Mouse (Mus musculus) gastrocnemius, postnatal 25 days (tissue): Measurements from ENCODE around the gene Gm21409. TPM values are rescaled to one million over a fixed set of nuclear protein-coding genes. Genes with fewer than 3 reads are reported as not detected.
"Not testable (repeated sequence)": the region's sequence is repeated elsewhere in the genome, so short reads cannot be mapped to it uniquely, and the experiment has no call there.

Experiments
- DNase-seq: peaks from one replicate; pipeline ENCODE4 v3.0.0; 2022
- long read RNA-seq, 2 experiments: library from polyadenylated mRNA; stranded (forward); transcript quantifications; one replicate each; pipeline ENCODE4 v2.0.0; 2021
- total RNA-seq, 2 experiments: library from RNA; stranded (reverse); gene quantifications; 1 replicate in 1 of 2; 2 replicates in 1 of 2; pipeline ENCODE4 v1.2.3; 2021

Gene Gm21409
- total RNA-seq: not detected
- long read RNA-seq, experiment 1: 0 reads
- long read RNA-seq, experiment 2: 0 reads

DNA sequence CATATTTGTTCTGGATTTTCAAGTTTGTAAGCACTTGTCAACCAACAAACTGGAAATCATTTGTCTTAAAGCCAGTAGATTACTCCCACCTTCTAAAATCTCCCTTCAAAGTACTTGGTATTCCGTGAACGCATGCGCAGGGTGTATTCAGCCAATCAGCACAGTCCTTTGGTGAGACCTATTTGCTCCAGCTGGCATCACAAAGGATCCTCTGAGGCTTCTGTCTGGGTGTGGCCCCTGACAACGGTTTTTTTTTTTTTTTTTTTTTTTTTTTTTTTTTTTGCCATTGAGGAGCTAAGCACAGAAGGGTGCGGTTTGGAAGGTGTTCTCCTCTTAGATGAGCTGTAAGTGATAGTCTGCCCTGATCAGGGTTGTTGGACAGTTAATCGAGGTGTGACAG, at the start of gene Gm21409:
Gene Gm21409 (plus strand): TSS at position 301 of the 400 bp plus-strand sequence.
- DNase-seq: not testable (repeated sequence)

Other genes with a start within 250 kb of the Gm21409 start
- not detected for gene Gm21394, start 181.8 kb upstream of the Gm21409 start, total RNA-seq